Mouse (Mus musculus): ENCODE data around the gene Gm5089. TPM values are rescaled to one million over a fixed set of nuclear protein-coding genes. Genes with fewer than 3 reads are reported as not detected.
A peak's percentile ranks its signal among the peaks of the same experiment; 100 is the strongest.
"Not testable (repeated sequence)": the region's sequence is repeated elsewhere in the genome, so short reads cannot be mapped to it uniquely, and the experiment has no call there.

Gene Gm5089
- polyA plus RNA-seq, 1 experiment from 2014 or later = not detected

- Histone ChIP-seq H3K36me3 (no peaks in the 10 kb centered on the region), H3K27me3 (peaks cover 77% of the 10 kb centered on the region), H3K4me2 (no peak overlapping the region), H3K4me1 (peaks cover 21% of the 10 kb centered on the region), H3K9me3 (no peaks in the 10 kb centered on the region), H3K4me3 (no peak overlapping the region), H3K9ac (no peak overlapping the region), H3K27ac (no peak overlapping the region)
- WGBS = 41% methylated on average over 5 of the region's 5 CpGs
- no peak for ATAC-seq (ENCODE audit: borderline replicate concordance, extremely low read depth, low FRiP score, low TSS enrichment)
Measured at GRCm38 (mm10) chr14:122460226-122460625, 9.3 kb upstream of the Gm5089 start.

GRCm38 (mm10) chr14:122459776-122460175 is 8.9 kb upstream of the Gm5089 start:
- Histone ChIP-seq H3K9me3 (no peaks in the 10 kb centered on the region), H3K4me1 (peaks cover 16% of the 10 kb centered on the region), H3K27me3 (peaks cover 77% of the 10 kb centered on the region), H3K4me3 (no peak overlapping the region), H3K36me3 (no peaks in the 10 kb centered on the region), H3K9ac (no peak overlapping the region), H3K27ac (no peak overlapping the region), H3K4me2 (no peak overlapping the region)
- no peak for ATAC-seq (ENCODE audit: borderline replicate concordance, extremely low read depth, low FRiP score, low TSS enrichment)
- 93% methylated on average over 1 of the region's 1 CpGs for WGBS

- H3K36me3 ChIP-seq; H3K27ac ChIP-seq; H3K9ac ChIP-seq; H3K9me3 ChIP-seq; ATAC-seq (ENCODE audit: borderline replicate concordance, extremely low read depth, low FRiP score, low TSS enrichment); H3K4me2 ChIP-seq; H3K4me3 ChIP-seq: not testable (repeated sequence)
- WGBS = 79% methylated on average over 11 of the region's 12 CpGs
- Histone ChIP-seq H3K4me1 (peaks cover 12% of the 10 kb centered on the region), H3K27me3 (peaks cover 77% of the 10 kb centered on the region)
Measured at GRCm38 (mm10) chr14:122459332-122459731, 8.4 kb upstream of the Gm5089 start.

- Histone ChIP-seq H3K4me3 (no peak overlapping the region), H3K9ac (no peak overlapping the region), H3K27ac (no peak overlapping the region), H3K9me3 (no peaks in the 10 kb centered on the region), H3K4me1 (peaks cover 18% of the 10 kb centered on the region), H3K36me3 (no peaks in the 10 kb centered on the region), H3K4me2 (no peak overlapping the region), H3K27me3 (peaks cover 82% of the 10 kb centered on the region)
- ATAC-seq (ENCODE audit: borderline replicate concordance, extremely low read depth, low FRiP score, low TSS enrichment) = no peak
- 74% methylated on average over 4 of the region's 4 CpGs for WGBS
Measured at GRCm38 (mm10) chr14:122455562-122455958, 4.6 kb upstream of the Gm5089 start.

- no peak overlapping the region for H3K4me3 ChIP-seq
- peaks cover 82% of the 10 kb centered on the region for H3K27me3 ChIP-seq
- no peak overlapping the region for H3K9ac ChIP-seq
- peaks cover 24% of the 10 kb centered on the region for H3K4me1 ChIP-seq
- no peak overlapping the region for H3K4me2 ChIP-seq
- WGBS = 54% methylated on average over 10 of the region's 10 CpGs
- H3K9me3 ChIP-seq = no peaks in the 10 kb centered on the region
- no peak for ATAC-seq (ENCODE audit: borderline replicate concordance, extremely low read depth, low FRiP score, low TSS enrichment)
- H3K36me3 ChIP-seq = no peaks in the 10 kb centered on the region
- no peak overlapping the region for H3K27ac ChIP-seq
Measured at GRCm38 (mm10) chr14:122454901-122455561, 4.1 kb upstream of the Gm5089 start.

GRCm38 (mm10) chr14:122453996-122454738 is 3.3 kb upstream of the Gm5089 start:
- Histone ChIP-seq H3K9me3 (no peaks in the 10 kb centered on the region), H3K27ac (no peak overlapping the region), H3K4me1 (peaks cover 25% of the 10 kb centered on the region), H3K4me2 (peak overlapping the region; percentile 55), H3K27me3 (peaks cover 82% of the 10 kb centered on the region), H3K36me3 (no peaks in the 10 kb centered on the region), H3K9ac (no peak overlapping the region), H3K4me3 (peak overlapping the region; percentile 32)
- 0 out of 2 replicates have a peak, but pooled peaks have one; percentile 11 for ATAC-seq (ENCODE audit: borderline replicate concordance, extremely low read depth, low FRiP score, low TSS enrichment)
- WGBS = 8% methylated on average over 12 of the region's 12 CpGs

- H3K4me2 ChIP-seq = peak overlapping the region; percentile 55
- H3K27me3 ChIP-seq = peaks cover 82% of the 10 kb centered on the region
Measured at GRCm38 (mm10) chr14:122453388-122453995, 2.6 kb upstream of the Gm5089 start.

GRCm38 (mm10) chr14:122452701-122453387 is 1.9 kb upstream of the Gm5089 start:
- Histone ChIP-seq H3K36me3 (no peaks in the 10 kb centered on the region), H3K9ac (no peak overlapping the region), H3K27ac (no peak overlapping the region), H3K4me1 (peaks cover 25% of the 10 kb centered on the region), H3K4me3 (no peak overlapping the region), H3K9me3 (no peaks in the 10 kb centered on the region), H3K4me2 (peak overlapping the region; percentile 55), H3K27me3 (peaks cover 88% of the 10 kb centered on the region)
- WGBS = 40% methylated on average over 13 of the region's 13 CpGs
- ATAC-seq (ENCODE audit: borderline replicate concordance, extremely low read depth, low FRiP score, low TSS enrichment) = no peak

More at GRCm38 (mm10) chr14:122453388-122453995, 2.6 kb upstream of the Gm5089 start:
- Histone ChIP-seq H3K36me3 (no peaks in the 10 kb centered on the region), H3K4me1 (peaks cover 25% of the 10 kb centered on the region), H3K27ac (no peak overlapping the region), H3K9me3 (no peaks in the 10 kb centered on the region), H3K4me3 (peak overlapping the region; percentile 32), H3K9ac (no peak overlapping the region)
- WGBS = 7% methylated on average over 32 of the region's 32 CpGs
- ATAC-seq (ENCODE audit: borderline replicate concordance, extremely low read depth, low FRiP score, low TSS enrichment) = peak; percentile 54

- WGBS = 64% methylated on average over 5 of the region's 5 CpGs
- Histone ChIP-seq H3K27me3 (peaks cover 100% of the 10 kb centered on the region), H3K4me2 (peak overlapping the region; percentile 68; the same call in 1 of the 2 replicates), H3K9me3 (no peaks in the 10 kb centered on the region), H3K4me1 (peaks cover 25% of the 10 kb centered on the region), H3K36me3 (no peaks in the 10 kb centered on the region), H3K9ac (no peak overlapping the region), H3K4me3 (no peak overlapping the region; the same call in 1 of the 2 replicates), H3K27ac (no peak overlapping the region)
- ATAC-seq (ENCODE audit: borderline replicate concordance, extremely low read depth, low FRiP score, low TSS enrichment) = no peak
Measured at GRCm38 (mm10) chr14:122451551-122452145, 733 bp upstream of the Gm5089 start.

GRCm38 (mm10) chr14:122449601-122450495 is 1.1 kb downstream of the Gm5089 start:
- H3K4me2 ChIP-seq = peak overlapping the region; percentile 68
- no peaks in the 10 kb centered on the region for H3K36me3 ChIP-seq
- no peak overlapping the region for H3K27ac ChIP-seq
- no peak overlapping the region for H3K9ac ChIP-seq
- no peaks in the 10 kb centered on the region for H3K9me3 ChIP-seq
- H3K27me3 ChIP-seq = peaks cover 90% of the 10 kb centered on the region
- no peak for ATAC-seq (ENCODE audit: borderline replicate concordance, extremely low read depth, low FRiP score, low TSS enrichment)
- H3K4me1 ChIP-seq = peaks cover 25% of the 10 kb centered on the region
- 5% methylated on average over 29 of the region's 29 CpGs for WGBS
- H3K4me3 ChIP-seq = peak overlapping the region; percentile 32

Data from lung, embryonic 15.5 days (tissue).